Mouse (Mus musculus) cerebellum, adult 9-11 months (tissue): ENCODE data around the gene Psen2.
A peak's percentile ranks its signal among the peaks of the same experiment; 100 is the strongest.

Experiments used
- DNase-seq: peaks from one replicate; pipeline ENCODE4 v3.0.0; 2022

Gene Psen2

GRCm38 (mm10) chr1:180274725-180275308 is 11.6 kb upstream of the Psen2 start:
- peak; percentile 78 for DNase-seq

DNA sequence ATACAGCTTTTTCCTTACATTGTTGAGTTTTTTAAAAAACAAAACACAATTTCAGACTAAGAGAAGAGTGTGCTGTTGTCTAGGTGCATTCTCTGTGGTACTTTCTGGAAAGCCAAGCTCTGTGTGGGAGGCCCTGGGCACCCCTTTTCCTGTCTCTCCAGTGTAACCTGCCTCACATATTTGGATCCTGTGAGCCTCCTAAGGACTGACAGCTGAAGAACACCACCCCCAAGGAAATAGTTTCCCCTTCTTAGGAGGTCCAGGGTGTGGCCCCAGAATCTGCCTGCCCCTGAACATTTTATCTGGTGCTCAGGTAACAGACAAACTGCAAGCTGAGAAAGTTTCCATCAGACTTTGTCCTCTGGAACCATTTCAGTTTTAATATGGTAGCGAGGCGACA is 5.8 kb upstream of the Psen2 start:
- DNase-seq, result no peak

- peak; percentile 87 for DNase-seq
Observed at GRCm38 (mm10) chr1:180268249-180269031, 5.2 kb upstream of the Psen2 start.

- no peak for DNase-seq
Observed at GRCm38 (mm10) chr1:180267151-180267550, 3.9 kb upstream of the Psen2 start.

- DNase-seq, result no peak
Observed at GRCm38 (mm10) chr1:180265399-180265798, 2.2 kb upstream of the Psen2 start.

GRCm38 (mm10) chr1:180264851-180265250 is 1.6 kb upstream of the Psen2 start:
- DNase-seq, result no peak

DNA sequence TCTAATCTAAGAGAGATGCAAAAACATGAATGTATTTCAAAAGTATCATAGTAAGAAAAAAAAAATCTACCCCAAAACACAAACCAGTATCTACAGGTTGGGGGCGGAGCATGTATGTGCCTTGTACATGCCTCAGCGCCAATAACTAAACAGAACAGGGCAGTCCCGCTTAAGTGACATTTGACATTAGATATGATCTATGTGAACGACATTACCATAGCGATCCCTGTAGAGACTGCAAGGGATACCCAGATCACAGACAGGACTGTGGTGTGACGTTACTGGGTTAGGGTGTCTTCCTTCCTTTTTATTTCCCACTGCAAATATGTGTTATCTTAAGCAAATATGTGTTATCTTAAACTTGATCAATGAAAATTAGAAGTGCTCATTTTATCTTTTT is 1.2 kb upstream of the Psen2 start:
- DNase-seq, result no peak

GRCm38 (mm10) chr1:180261857-180262570 is 1.2 kb downstream of the Psen2 start:
- no peak for DNase-seq

DNA sequence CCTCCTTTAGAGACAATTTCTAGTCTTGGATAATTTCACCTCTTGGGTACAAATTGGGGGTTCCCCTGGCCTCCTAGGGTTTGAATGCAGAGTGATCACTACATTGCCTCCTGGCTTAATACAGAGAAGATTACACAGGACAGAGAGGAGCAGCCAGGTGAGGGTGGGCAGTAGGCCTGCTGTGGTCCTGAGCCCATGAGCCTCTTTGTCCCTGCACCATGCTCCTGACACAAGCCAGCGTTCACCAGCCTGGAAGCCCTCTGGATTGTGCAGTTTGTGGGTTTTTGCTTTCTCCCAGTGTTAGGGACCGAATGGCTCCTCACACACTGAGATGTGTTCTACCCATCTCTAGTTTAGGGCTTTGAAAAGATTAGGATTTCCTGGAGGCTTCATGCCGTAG is 1.8 kb downstream of the Psen2 start:
- no peak for DNase-seq

DNA sequence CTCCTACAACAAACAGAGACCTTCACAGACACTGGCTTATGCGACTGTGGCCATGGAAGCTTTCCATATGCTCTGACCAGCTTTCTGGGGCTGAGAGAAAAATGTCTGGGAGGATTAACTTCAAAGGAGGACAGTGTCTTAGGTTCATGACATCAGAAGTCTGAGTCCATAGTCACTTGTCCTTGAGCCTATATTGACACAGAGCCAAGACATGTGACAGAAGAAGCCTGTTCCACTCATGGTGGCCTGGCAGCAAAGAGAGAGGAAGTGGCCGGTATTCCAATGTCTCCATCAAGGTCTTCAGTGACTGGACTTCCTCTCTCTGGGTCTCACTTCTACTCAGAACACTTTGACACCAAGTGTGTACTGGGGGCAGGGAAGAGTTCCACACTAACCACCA is 2.4 kb downstream of the Psen2 start:
- DNase-seq, result no peak

GRCm38 (mm10) chr1:180259753-180260152 is 3.5 kb downstream of the Psen2 start:
- no peak for DNase-seq

DNA sequence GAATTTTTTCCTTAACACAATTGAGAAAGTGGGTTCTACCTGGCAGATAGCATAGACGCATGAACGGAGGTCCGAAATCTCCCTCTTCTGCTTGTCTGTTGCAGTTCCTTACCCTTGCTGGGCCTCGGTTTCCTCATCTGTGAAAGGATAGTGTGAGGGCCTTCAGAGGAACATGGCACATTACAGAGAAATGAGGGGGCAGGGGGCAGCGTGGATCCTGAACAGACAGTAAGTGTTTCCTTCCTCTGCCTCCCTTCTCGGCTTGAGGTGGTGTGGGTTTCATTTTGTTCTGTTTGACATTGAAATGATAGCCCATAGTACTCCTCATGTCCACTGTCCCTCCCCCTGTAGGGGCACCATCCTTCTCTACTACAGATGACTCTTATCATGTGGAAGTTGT is 5.8 kb downstream of the Psen2 start:
- DNase-seq, result peak; percentile 33

GRCm38 (mm10) chr1:180256866-180257265 is 6.4 kb downstream of the Psen2 start:
- peak; percentile 41 for DNase-seq

- peak; percentile 96 for DNase-seq
Observed at GRCm38 (mm10) chr1:180256138-180256674, 7.0 kb downstream of the Psen2 start.

DNA sequence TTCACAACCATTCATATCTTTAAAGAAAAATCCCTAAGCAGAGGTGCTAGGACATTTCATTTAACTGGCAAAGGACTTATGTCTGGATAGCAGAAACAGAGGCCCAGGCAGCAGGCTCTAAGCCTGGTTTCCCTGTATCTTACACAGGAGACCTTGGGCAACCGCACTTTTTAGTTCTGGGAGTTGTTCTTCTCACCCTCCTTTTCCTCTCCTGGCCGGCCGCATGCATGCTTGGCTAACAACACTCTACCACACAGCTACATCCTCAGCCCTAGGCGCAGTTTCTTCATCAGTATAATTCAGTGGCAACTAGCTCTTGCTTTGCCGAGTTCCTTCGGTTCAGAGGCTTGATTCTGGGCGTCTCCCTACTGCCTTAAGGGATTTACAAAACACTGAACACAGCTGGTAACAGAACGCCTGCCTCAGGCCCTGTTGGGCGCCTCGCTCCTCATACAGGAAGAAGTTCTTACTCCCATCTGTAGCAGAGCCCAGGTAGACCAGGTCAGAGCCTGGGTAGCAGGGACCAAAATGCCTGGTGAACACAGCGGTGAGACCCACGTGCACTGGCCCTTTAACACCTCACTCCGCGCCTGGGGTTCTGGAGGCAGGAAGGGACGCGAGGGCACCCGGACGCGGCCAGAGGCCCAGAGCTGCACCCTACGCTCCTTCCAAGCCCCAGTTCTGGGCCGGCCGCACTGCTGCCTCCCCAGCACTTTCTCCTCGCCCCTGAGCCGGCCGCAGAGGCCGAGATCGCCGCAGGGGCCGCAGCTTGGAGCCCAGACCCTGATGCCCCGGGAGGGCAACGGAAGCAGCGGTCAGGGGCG is 7.7 kb downstream of the Psen2 start:
- no peak for DNase-seq

DNA sequence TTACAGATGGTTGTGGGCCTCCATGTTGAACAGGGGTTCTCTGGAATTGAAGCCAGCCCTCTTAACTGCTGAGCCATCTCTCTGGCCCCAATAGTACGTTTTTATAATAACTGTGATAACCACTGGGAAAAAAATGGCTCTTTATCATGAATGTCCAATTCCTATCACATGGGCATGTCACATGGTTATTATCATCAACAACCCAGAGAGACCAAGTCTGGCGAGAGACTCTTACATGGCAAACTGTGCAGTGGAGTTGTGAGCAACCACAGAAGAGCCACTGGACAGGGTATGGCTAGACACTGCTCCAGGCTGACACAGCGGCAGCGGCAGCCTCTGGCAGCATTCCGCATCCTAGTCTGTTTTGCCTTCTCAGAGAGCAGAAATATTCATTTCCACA is 8.9 kb downstream of the Psen2 start:
- DNase-seq, result no peak

GRCm38 (mm10) chr1:180252656-180253190 is 10.5 kb downstream of the Psen2 start:
- DNase-seq, result no peak

DNA sequence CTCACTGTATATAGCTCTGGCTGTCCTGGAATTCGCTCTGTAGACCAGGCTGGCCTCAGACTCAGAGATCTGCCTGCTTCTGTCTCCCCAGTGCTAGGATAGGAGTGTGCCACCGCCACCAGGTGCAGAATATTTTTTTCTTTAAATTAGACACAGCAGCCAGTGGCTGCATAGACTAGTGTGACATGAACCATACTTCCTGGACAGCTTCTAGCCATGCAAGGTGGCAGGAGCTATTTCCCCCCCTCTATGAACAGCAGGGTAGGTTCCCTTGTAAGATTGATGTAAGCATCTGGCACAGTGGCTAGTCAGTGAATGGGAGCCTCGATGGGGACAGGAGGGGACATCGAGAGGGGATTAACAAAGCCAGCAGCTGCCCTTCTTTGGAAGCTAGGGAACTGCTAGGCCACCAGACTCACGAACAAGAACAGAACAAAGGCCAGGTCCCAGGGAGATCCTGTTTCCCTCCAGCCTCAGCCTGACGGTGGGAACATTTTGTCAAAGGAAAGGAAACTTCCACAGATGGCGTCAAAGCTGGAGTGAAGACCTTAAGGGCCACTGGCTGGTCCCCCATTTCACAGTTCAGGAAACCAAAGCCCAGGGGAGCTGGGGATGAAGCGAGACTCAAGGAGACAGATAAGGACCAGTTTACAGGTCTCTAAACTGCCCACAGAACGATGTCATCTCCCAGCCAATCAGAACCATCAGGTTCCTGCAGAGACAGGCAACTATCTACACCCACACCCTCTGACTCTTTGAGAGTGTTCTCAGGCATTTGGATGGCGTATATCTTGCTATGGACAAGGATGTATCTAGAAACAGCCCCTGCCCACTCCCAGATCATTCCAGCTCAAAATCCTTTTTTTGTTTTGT is 11.8 kb downstream of the Psen2 start:
- no peak for DNase-seq

DNA sequence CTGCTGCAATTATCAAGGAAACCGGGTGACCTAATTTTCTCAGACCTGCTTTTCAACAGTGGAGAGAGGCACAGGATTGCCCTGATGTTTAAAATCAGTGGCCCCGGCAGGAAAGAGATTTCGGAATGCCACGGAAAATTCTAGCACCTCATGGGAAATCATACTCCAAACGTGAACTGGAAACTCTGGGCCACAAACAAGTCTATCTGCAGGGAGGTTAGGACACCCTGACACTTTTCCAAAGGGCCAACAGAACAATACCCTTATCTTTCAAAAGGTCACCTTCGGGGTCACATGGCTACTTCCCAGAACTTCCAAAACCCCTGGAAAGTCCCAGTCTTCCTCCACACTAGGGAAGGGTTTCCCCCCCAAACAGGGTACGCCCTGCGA is 12.8 kb downstream of the Psen2 start:
- peak; percentile 43 for DNase-seq

DNA sequence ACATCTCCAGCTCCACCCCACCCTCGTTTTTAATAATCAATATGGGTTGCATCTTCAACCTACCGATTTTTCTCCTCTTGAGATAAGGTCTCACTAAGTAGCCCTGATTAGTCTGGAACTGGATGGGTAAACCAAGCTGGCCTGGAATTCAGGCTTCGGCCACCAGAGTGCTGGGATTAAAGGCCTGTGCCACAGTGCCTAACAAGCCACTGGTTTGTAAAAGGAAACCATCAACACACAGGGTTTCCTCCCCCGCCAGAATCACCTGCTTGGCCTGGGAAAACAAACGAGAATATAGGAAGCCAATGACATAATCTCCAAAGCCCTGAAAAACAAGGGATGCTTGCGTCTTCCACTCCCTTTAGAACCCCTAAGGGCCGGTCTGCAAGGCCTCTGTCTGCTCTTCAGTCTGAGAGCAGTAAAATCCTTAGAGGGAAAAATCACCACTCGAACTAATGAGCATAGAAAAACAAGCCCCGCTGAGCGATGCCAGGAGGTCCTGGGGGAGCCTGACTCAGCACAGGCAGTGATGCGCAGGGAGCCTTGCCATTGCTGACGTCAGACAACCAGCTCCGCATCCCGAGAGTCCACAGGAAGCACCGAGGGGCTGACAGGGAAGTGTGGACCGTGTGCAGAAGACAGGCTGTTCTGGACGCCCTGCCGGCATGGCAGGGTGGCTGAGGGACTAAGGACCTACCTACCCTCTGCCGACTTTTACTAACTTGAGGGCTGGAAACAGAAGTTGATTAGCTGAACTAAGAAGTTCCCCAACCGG is 13.4 kb downstream of the Psen2 start:
- peak; percentile 81 for DNase-seq
